Mouse (Mus musculus): ENCODE measurements around the gene Pla2g1b. TPM values are rescaled to one million over a fixed set of nuclear protein-coding genes. Genes with fewer than 3 reads are reported as not detected.

Gene Pla2g1b
- polyA plus RNA-seq, 1 experiment from 2014 or later, result not detected

DNA sequence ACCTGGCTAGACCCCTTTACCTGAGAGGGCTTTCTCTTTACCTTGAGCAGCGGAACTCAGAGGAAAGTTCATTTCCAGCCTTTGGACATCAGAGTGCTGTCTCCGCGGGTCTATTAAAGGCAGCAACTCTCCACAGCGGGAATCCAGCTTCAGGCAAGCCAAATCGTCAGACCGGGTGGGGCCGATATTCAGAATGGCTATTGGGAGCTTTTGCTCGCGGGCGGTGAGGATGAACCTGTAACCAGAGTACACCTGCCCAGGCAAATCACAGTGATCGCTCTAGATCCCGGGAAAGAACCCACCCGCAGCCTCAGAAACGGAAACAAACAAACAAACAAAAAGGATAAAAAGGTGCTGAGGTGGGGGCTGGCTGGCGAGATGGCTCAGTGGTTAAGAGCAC lies 13.5 kb downstream of the Pla2g1b start:
- no peaks in the 10 kb centered on the region for H3K9me3 ChIP-seq (ENCODE audit: control insufficient read depth, low read length)
- WGBS, result 40% methylated on average over 15 of the region's 15 CpGs
- peaks cover 9% of the 10 kb centered on the region; the same call in 1 of the 2 replicates for H3K36me3 ChIP-seq (ENCODE audit: control insufficient read depth, insufficient read depth, low read length)
- H3K27me3 ChIP-seq (ENCODE audit: control insufficient read depth, insufficient read depth, low read length), result peaks cover 6% of the 10 kb centered on the region; the same call in 1 of the 2 replicates
- ATAC-seq (ENCODE audit: low FRiP score, low TSS enrichment), result no peak
- H3K9ac ChIP-seq (replicated peaks; ENCODE audit: low read length), result no peak overlapping the region
- H3K4me3 ChIP-seq (replicated peaks; ENCODE audit: low read depth, low read length), result no peak overlapping the region
- peaks cover 20% of the 10 kb centered on the region for H3K4me1 ChIP-seq (ENCODE audit: control insufficient read depth, insufficient read depth, low read length)
- no peak overlapping the region for H3K4me2 ChIP-seq (ENCODE audit: low read length)
- no peak overlapping the region for H3K27ac ChIP-seq (replicated peaks; ENCODE audit: low read depth, low read length)
- DNase-seq, result no peak

DNA sequence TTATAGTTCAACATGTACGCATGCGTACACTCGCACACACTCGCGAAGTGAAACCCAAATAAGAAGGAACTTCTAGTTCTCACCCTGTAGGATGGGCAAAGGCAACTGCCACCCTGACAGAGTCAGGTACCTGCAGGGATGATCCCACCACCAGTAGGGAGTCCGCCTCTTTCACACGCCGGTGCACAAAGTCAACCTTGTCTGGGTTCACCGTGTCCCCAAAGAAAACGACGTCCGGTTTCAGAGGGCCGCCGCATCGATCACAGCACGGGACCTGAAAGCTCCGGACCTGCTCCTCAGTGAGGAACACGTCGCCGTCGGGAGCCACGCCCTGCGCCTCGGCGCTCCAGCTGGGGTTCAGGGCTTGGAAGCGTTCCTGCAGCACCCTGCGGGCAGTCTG lies 14.0 kb downstream of the Pla2g1b start:
- no peak for DNase-seq
- Histone ChIP-seq H3K4me3 (replicated peaks; ENCODE audit: low read depth, low read length) (0 out of 2 replicates have a peak overlapping the region, but pooled peaks have one; percentile 8), H3K27me3 (ENCODE audit: control insufficient read depth, insufficient read depth, low read length) (peaks cover 6% of the 10 kb centered on the region; the same call in 1 of the 2 replicates), H3K4me2 (ENCODE audit: low read length) (peak overlapping the region; percentile 34), H3K9me3 (ENCODE audit: control insufficient read depth, low read length) (no peaks in the 10 kb centered on the region), H3K9ac (replicated peaks; ENCODE audit: low read length) (no peak overlapping the region; the same call in 1 of the 2 replicates), H3K36me3 (ENCODE audit: control insufficient read depth, insufficient read depth, low read length) (peaks cover 9% of the 10 kb centered on the region; the same call in 1 of the 2 replicates), H3K27ac (replicated peaks; ENCODE audit: low read depth, low read length) (no peak overlapping the region), H3K4me1 (ENCODE audit: control insufficient read depth, insufficient read depth, low read length) (peaks cover 23% of the 10 kb centered on the region)
- ATAC-seq (ENCODE audit: low FRiP score, low TSS enrichment), result no peak
- WGBS, result 15% methylated on average over 27 of the region's 27 CpGs

DNA sequence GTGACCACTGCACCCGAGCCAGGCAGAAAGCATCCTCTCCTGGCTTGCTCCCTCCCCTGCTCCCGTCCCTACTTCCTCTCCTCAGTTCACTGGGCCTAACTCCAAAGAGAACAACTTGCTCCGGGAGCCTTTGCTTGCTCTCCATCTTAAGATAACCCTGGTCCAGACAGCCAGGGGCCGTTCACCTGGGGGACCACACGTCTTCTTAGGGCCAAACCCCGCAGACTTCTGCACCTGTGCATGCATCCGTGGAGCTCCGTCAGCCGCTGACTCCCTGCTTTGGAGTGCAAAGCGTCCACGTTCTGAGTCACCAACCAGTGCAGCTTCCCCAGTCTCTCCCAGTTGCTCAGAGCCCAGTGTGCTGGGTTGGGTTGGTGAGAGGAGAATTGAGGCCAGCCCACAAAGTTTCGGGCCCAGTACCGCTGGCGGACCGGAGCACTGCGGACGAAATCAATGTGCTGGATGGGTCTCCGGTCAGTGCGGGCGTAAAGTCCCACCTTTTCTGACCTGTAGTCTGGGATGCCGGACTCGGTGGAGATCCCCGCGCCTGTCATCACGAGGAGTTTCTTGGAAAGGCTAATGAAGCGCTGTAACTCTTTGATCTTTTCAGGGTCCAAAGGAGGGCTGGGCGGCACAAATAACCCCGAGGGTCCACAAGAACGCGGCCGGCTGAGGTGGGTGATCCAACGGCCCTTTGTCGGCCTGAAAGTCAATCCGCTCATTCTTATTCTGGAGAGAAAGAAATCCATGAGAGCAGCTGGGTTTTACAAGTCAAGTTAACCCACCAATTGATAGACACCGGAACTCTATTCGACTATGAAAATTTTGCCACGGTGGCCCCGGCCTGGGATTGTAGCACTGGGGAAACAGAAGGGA lies 16.6 kb downstream of the Pla2g1b start:
- H3K4me1 ChIP-seq (ENCODE audit: control insufficient read depth, insufficient read depth, low read length), result peaks cover 18% of the 10 kb centered on the region
- no peak for DNase-seq
- no peak overlapping the region for H3K27ac ChIP-seq (replicated peaks; ENCODE audit: low read depth, low read length)
- 20% methylated on average over 38 of the region's 38 CpGs for WGBS
- peak overlapping the region; percentile 44 for H3K9ac ChIP-seq (replicated peaks; ENCODE audit: low read length)
- peaks cover 6% of the 10 kb centered on the region; the same call in 1 of the 2 replicates for H3K27me3 ChIP-seq (ENCODE audit: control insufficient read depth, insufficient read depth, low read length)
- H3K9me3 ChIP-seq (ENCODE audit: control insufficient read depth, low read length), result no peaks in the 10 kb centered on the region
- peak overlapping the region; percentile 20 for H3K4me3 ChIP-seq (replicated peaks; ENCODE audit: low read depth, low read length)
- H3K36me3 ChIP-seq (ENCODE audit: control insufficient read depth, insufficient read depth, low read length), result peaks cover 9% of the 10 kb centered on the region; the same call in 1 of the 2 replicates
- peak overlapping the region; percentile 48 for H3K4me2 ChIP-seq (ENCODE audit: low read length)
- no peak for ATAC-seq (ENCODE audit: low FRiP score, low TSS enrichment)

DNA sequence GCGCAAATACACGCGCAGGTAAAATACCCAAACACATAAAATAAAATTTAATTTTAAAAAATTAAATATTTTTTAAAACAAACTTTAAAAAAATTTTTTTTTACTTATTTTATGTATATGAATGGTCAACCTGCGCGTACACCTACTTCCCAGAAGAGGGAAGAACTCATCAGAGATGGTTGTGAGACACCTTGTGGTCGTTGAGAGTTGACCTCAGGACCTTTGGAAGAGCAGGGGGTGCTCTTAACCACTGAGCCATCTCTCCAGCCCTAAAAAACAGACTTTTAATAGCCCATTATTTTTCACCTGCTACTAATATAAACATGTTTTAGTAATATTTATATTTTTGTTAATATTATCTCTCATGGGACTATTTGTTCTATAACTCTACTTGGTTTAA lies 17.3 kb downstream of the Pla2g1b start:
- Histone ChIP-seq H3K4me2 (ENCODE audit: low read length) (peak overlapping the region; percentile 48; the same call in 1 of the 2 replicates), H3K9me3 (ENCODE audit: control insufficient read depth, low read length) (no peaks in the 10 kb centered on the region), H3K4me3 (replicated peaks; ENCODE audit: low read depth, low read length) (no peak overlapping the region), H3K36me3 (ENCODE audit: control insufficient read depth, insufficient read depth, low read length) (peaks cover 9% of the 10 kb centered on the region; the same call in 1 of the 2 replicates), H3K4me1 (ENCODE audit: control insufficient read depth, insufficient read depth, low read length) (peaks cover 18% of the 10 kb centered on the region), H3K27me3 (ENCODE audit: control insufficient read depth, insufficient read depth, low read length) (peaks cover 6% of the 10 kb centered on the region; the same call in 1 of the 2 replicates), H3K9ac (replicated peaks; ENCODE audit: low read length) (no peak overlapping the region), H3K27ac (replicated peaks; ENCODE audit: low read depth, low read length) (no peak overlapping the region)
- DNase-seq (no peak), ATAC-seq (ENCODE audit: low FRiP score, low TSS enrichment) (no peak)
- WGBS, result 27% methylated on average over 6 of the region's 6 CpGs

DNA sequence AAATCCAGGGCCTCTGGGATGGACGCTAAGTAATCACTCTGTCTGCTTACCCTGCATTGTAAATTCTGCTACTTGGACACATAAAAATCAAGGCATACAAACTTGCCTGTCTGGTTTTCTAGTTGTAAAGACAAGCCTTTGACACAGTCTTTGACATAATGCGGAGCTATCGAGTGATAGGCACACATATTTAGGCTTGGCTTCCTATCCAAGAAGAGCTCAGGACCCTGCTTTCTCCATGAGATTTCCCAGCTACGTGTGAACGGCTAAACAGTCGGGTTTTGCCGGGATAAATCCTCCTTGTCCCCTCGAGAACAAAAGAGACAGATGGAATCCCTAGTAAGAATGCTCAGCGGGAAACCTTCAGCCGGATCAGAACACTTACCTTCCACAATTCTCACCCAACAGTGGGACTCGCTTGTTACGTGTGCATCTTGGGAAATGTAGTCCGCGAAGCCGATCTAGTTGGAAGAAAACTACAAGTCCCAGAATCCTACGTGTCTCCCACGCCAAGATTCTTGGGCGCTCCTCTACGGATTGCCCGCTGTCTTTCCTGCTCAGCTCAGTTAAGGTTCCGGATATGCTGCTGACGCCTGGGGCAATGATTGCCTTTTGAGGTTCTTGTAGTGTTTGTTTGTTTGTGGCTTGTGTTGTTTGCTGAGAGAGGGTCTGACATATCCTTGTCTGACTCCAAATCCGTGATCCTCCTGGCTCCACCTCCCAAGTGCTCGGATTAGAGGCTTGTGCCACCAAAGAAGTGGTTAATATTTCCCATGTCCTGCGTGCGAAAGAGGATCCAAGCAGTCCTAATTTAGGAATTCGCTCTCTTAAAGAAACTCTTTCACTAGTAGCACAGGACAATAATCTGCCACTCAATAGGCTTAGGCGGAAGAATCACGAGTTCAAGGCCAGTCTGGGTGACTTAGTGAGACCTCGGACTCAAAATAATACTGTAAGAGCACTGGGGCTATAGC lies 18.2 kb downstream of the Pla2g1b start, which contains the start of gene Sirt4:
Sirt4 (minus strand) TSS at position 779 of the 974 bp plus-strand sequence.
- Histone ChIP-seq H3K27ac (replicated peaks; ENCODE audit: low read depth, low read length) (peak within 1 kb of the TSS; percentile 79), H3K27me3 (ENCODE audit: control insufficient read depth, insufficient read depth, low read length) (peaks cover 6% of the 10 kb centered on the region; the same call in 1 of the 2 replicates), H3K4me1 (ENCODE audit: control insufficient read depth, insufficient read depth, low read length) (peaks cover 21% of the 10 kb centered on the region), H3K9me3 (ENCODE audit: control insufficient read depth, low read length) (no peaks in the 10 kb centered on the region), H3K4me3 (replicated peaks; ENCODE audit: low read depth, low read length) (peak within 1 kb of the TSS; percentile 45), H3K36me3 (ENCODE audit: control insufficient read depth, insufficient read depth, low read length) (peaks cover 9% of the 10 kb centered on the region; the same call in 1 of the 2 replicates), H3K4me2 (ENCODE audit: low read length) (peak within 1 kb of the TSS; percentile 71), H3K9ac (replicated peaks; ENCODE audit: low read length) (peak within 1 kb of the TSS; percentile 60)
- DNase-seq, result peak; percentile 98
- peak; percentile 84 for ATAC-seq (ENCODE audit: low FRiP score, low TSS enrichment)
- WGBS, result 7% methylated on average over 30 of the region's 30 CpGs

DNA sequence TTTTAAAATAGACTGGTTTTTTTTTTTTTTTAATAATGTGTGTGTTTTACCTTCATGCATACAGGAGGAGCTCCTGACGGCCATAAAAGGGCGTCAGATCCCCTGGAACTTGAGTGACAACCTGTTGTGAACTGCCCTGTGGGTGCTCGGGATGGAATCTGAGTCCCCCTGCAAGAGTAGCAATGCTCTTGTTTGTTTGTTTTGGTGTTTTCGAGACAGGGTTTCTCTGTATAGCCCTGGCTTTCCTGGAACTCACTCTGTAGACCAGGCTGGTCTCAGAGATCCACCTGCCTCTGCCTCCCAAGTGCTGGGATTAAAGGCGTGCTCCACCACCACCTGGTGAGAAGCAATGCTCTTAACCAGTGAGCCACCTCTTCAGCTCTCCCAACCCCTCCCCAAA lies 18.9 kb downstream of the Pla2g1b start:
- peak overlapping the region; percentile 45; the same call in 1 of the 2 replicates for H3K4me3 ChIP-seq (replicated peaks; ENCODE audit: low read depth, low read length)
- no peak overlapping the region for H3K27ac ChIP-seq (replicated peaks; ENCODE audit: low read depth, low read length)
- H3K9ac ChIP-seq (replicated peaks; ENCODE audit: low read length), result peak overlapping the region; percentile 60; the same call in 1 of the 2 replicates
- H3K36me3 ChIP-seq (ENCODE audit: control insufficient read depth, insufficient read depth, low read length), result 0 out of 2 replicates have a peak, but pooled peaks cover 5% of the 10 kb centered on the region
- 79% methylated on average over 5 of the region's 5 CpGs for WGBS
- no peaks in the 10 kb centered on the region for H3K9me3 ChIP-seq (ENCODE audit: control insufficient read depth, low read length)
- H3K27me3 ChIP-seq (ENCODE audit: control insufficient read depth, insufficient read depth, low read length), result peaks cover 6% of the 10 kb centered on the region; the same call in 1 of the 2 replicates
- DNase-seq (no peak), ATAC-seq (ENCODE audit: low FRiP score, low TSS enrichment) (no peak)
- peak overlapping the region; percentile 71 for H3K4me2 ChIP-seq (ENCODE audit: low read length)
- peaks cover 21% of the 10 kb centered on the region for H3K4me1 ChIP-seq (ENCODE audit: control insufficient read depth, insufficient read depth, low read length)

DNA sequence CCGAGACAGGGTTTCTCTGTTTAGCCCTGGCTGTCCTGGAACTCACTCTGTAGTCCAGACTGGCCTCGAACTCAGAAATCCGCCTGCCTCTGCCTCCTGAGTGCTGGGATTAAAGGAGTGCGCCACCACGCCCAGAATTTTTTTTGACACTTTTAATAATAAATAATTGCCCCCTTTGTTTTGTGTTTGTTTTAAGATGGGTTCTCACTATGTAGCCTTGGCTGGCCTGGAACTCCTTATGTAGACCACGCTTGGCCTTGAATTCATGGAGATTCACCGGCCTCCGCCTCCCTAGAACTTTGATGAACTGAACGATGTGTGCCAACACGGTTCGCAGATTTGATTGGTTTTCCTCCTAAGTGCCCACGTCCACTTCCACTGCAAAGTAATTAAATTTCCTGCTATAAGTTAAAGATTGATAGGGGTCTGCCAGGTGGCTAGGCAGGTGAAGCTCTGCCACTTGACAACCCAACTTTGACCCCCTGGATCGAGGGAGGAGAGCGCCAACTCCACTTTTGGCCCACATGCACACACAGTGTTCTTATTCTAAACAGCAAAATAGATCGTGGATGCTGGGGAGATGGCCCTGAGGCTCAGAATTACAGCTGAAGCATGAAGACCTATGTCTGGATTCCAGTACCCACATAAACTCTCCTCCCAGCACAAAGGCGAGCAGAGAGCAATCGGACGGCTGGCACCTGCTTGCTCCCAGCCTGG lies 19.6 kb downstream of the Pla2g1b start:
- Histone ChIP-seq H3K36me3 (ENCODE audit: control insufficient read depth, insufficient read depth, low read length) (0 out of 2 replicates have a peak, but pooled peaks cover 5% of the 10 kb centered on the region), H3K4me3 (replicated peaks; ENCODE audit: low read depth, low read length) (no peak overlapping the region), H3K27me3 (ENCODE audit: control insufficient read depth, insufficient read depth, low read length) (peaks cover 6% of the 10 kb centered on the region; the same call in 1 of the 2 replicates), H3K27ac (replicated peaks; ENCODE audit: low read depth, low read length) (no peak overlapping the region), H3K4me2 (ENCODE audit: low read length) (no peak overlapping the region), H3K9me3 (ENCODE audit: control insufficient read depth, low read length) (no peaks in the 10 kb centered on the region), H3K9ac (replicated peaks; ENCODE audit: low read length) (no peak overlapping the region), H3K4me1 (ENCODE audit: control insufficient read depth, insufficient read depth, low read length) (peaks cover 21% of the 10 kb centered on the region)
- WGBS, result 86% methylated on average over 18 of the region's 18 CpGs
- ATAC-seq (ENCODE audit: low FRiP score, low TSS enrichment) (no peak), DNase-seq (no peak)

All from midbrain, embryonic 14.5 days (tissue).